Mouse (Mus musculus) layer of hippocampus, adult 2 months (tissue): ENCODE measurements at regions not wholly inside any gene's neighbourhood (a gene's known extent, or its start where the extent isn't known, plus 50 kb on each side); places are given as distances from the start of the nearest gene placed in this dataset.
"Not testable (repeated sequence)": the region's sequence is repeated elsewhere in the genome, so short reads cannot be mapped to it uniquely, and the experiment has no call there.

ENCODE experiments used
- DNase-seq, 2 experiments: peaks; one replicate each; pipeline ENCODE4 v3.0.0; 2022; ENCODE audit warnings: low spot score in 2 of 2
- H3K27ac ChIP-seq: fragments of 200-600 bp; 2 replicates; pipeline ENCODE4 v1.8.1; 2022
- H3K4me3 ChIP-seq: fragments of 200-600 bp; 2 replicates; pipeline ENCODE4 v1.8.1; 2022; ENCODE audit warnings: mild to moderate bottlenecking
- CTCF ChIP-seq: fragments of 200-600 bp; conservative IDR thresholded peaks from 2 replicates; pipeline ENCODE4 v1.8.1; 2022; ENCODE audit warnings: antibody characterized with exemption, mild to moderate bottlenecking, moderate library complexity

DNA sequence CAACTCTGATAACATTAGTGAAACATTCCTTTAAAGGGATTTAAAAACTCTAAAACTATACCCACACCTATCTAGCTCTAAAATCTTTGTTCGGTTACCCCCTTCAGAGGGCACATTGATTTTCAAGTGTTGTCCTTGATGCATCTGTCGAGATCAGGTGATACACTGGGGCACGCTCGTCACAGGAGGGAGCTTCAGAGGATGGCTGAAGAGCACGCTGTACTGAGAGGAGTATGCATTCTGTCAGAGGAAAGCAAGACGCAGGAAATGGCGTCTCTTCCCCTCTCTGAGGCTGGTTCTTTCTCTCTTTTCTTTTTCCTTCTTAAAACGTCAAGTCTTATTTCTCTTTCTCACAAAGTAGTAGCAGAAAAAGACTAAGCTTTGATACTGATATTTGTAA is 179.3 kb downstream of the Faxc start:
- no peak for TF ChIP-seq CTCF
- no peak for DNase-seq
- no peak overlapping the region for H3K4me3 ChIP-seq
- no peak overlapping the region for H3K27ac ChIP-seq

DNA sequence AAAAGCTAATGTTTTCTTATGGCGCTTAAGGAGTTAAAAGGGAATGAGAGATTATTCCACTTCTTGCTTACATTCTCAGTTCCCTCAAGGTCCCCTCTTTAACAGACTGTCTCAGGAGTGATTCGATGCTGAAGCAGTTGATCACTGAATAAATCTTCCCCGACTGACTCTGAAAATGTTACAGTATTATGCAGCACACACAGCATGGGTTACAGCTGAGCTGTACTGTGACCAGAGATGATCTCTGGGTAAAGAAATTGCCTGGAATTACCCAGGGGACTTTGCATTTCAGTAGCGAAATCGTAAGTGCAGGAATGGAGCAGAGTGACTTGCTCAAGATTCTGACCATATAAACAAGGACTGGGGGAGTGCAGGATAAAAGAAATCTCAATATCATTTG is 181.1 kb downstream of the Faxc start:
- DNase-seq, result no peak
- TF ChIP-seq CTCF, result no peak
- Histone ChIP-seq H3K4me3 (no peak overlapping the region), H3K27ac (no peak overlapping the region)

DNA sequence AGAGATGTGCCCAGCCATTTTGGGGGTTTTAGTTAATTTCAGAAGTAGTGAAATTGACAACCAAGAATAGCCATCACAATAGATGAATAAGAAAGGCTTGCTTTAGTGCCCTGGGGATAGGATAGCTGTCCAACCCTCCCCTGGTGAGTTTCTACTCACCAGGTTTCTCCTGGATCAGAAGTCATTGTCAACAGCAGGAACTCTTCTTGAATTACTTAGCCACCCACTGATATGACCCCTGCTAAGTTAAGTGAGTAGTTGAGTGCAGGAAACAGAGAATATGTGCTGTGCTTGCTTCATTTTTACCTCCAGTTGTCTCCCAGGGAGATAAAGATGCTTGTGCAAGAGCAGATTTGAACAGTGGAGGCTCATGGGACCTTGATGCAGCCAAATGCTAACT is 183.3 kb downstream of the Faxc start:
- H3K27ac ChIP-seq, result no peak overlapping the region
- no peak for TF ChIP-seq CTCF
- no peak overlapping the region for H3K4me3 ChIP-seq

DNA sequence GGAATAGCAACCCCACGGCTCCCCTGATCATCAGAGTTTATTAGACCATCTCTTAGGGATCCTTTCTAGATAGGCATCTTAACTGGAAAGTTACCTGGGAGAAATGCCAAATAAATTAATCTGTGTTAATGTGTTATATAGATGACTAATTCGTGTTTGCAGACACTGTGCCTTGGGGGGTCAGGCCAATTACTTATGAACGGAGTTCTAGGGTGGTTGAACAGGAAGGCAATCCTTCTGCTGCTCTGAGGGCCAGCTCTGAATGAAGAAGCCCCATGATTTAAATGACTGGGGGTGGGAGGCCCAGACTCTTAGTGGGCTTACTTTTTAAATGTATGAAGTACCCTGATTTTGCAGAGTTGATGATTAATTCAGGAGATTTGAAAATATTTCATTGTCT is 188.7 kb downstream of the Faxc start:
- H3K4me3 ChIP-seq, result no peak overlapping the region
- no peak for DNase-seq
- H3K27ac ChIP-seq, result no peak overlapping the region
- TF ChIP-seq CTCF, result no peak

More for the DNA sequence above, 183.3 kb downstream of the Faxc start:
- DNase-seq, result no peak

DNA sequence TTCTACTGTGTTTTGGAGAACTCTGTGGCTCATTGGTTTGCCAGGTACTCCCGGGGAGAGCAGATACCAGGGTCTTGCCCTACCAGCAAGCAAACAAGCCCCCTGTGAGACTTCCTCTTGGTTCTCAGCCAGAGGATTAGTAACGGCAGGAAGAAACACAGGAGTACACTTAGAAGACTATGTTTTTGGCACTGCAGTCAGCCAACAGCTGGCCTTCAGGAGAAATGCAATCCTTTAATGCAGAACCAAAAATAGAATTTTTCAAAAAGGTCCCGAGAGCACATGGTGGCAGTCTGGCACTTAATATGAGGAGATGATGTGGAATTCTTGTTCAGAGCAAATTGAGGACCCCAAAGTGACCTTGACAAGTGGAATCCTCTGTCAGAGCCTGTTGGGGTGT is 189.8 kb downstream of the Faxc start:
- no peak for TF ChIP-seq CTCF
- no peak for DNase-seq
- no peak overlapping the region for H3K27ac ChIP-seq
- no peak overlapping the region for H3K4me3 ChIP-seq

DNA sequence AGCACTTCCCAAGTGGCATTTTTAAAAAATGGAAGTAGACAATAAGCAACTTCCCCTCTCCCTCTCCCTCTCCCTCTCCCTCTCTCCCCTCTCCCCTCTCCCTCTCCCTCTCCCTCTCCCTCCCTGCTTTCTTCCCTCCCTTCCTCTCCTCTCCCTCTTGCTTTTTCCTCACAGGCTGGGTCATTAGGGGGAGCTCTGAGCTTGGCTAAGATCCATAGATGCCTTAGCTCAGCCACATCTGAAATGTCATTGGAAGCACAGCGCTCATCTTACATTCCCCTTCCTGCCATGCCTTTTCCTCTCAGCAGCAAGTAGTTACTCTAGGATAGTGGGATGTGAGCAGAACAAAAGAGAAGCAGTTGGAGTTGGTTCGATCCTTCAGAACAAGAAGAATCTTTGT is 190.3 kb downstream of the Faxc start:
- Histone ChIP-seq H3K27ac (no peak overlapping the region), H3K4me3 (no peak overlapping the region)
- TF ChIP-seq CTCF, result no peak
- DNase-seq, result no peak

DNA sequence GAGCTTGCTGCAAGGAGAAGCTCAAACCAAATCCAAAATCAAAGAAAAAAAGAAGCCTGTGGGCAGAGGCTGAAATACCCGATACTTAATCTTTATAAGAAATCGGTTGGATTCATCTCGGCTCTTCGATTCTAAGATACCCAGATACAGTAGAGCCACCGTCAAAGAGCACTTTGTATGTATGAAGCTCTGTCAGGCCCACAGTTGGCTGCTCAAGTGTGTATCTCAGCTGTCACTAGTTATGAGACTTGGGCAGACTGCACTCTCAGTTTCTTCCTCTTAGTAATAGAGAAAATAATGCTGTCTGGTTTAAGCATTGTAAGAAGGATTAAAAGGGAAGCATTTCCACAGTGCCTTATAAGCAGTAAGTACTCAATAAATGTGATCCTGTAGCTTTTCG is 193.7 kb downstream of the Faxc start:
- Histone ChIP-seq H3K27ac (no peak overlapping the region), H3K4me3 (no peak overlapping the region)
- DNase-seq, result no peak
- TF ChIP-seq CTCF, result no peak

DNA sequence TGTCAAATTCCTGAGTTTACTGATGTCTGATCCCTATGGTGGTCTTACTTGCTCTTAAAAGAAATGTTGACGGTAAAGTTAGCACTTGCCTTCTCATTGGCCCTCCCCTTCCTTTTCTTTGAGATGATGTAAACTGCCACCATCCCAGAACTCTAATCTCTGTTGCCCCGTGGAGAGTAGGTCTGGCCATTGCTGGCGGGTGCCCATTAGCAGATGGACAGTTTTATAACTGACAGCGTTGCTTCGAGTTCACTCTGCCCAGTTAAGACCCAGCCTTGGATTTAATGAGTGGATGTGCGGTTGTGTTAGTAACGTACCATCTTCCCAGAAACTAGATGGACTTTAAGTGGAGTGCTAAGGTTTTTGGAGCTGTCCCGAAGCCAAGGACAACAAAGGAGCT is 199.4 kb downstream of the Faxc start:
- DNase-seq, result no peak
- H3K27ac ChIP-seq, result no peak overlapping the region
- TF ChIP-seq CTCF, result no peak
- H3K4me3 ChIP-seq, result no peak overlapping the region

DNA sequence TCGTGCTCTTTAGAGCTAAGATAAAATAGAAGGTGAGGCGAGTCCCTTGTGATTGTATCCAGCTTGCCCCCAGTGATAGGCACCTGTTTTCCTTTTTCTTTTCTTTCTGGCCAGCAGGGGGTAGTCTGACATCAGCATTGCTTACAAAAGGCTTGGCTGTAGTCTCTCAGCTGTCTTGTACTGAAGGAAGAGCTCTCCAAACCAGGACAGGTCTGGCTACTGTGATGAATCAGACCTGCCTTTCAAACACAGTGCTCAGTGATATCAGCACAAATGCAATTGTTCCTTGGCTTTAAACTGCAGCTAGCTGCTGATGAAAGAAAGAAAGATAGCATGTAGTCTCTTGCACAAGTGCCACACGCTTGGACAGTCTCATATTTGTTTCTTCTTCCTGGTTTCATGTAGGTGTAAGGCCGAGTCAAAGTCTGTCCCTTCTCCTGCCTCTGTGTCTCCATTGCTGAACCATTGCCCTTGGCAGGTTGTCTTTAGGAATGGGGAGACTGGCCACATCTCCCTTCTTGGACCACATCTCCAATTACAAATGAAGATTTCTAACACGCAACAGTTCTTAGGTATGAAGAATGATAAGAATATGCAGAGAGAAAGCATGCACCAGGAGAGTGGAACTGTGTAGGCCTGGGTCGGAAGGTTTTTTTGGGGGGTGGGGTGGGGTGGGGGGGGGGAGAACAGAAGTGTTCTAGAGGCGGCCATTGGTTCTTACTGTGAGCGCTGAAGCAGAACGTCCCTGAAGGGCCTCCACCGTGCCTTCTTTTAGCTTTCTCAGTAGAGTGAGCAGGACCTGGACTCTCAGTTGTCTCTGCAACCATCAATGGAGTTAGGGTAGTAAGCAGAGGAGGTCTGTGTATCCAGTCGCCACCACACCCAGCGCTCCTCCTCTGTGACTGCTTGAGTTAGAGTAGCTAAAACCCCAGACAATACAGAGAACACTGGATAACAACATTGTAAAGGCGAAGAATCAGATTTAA is 200.9 kb downstream of the Faxc start:
- TF ChIP-seq CTCF, result peak; percentile 90
- no peak overlapping the region for H3K27ac ChIP-seq
- H3K4me3 ChIP-seq, result no peak overlapping the region
- peak; percentile 47 to 70 for DNase-seq

DNA sequence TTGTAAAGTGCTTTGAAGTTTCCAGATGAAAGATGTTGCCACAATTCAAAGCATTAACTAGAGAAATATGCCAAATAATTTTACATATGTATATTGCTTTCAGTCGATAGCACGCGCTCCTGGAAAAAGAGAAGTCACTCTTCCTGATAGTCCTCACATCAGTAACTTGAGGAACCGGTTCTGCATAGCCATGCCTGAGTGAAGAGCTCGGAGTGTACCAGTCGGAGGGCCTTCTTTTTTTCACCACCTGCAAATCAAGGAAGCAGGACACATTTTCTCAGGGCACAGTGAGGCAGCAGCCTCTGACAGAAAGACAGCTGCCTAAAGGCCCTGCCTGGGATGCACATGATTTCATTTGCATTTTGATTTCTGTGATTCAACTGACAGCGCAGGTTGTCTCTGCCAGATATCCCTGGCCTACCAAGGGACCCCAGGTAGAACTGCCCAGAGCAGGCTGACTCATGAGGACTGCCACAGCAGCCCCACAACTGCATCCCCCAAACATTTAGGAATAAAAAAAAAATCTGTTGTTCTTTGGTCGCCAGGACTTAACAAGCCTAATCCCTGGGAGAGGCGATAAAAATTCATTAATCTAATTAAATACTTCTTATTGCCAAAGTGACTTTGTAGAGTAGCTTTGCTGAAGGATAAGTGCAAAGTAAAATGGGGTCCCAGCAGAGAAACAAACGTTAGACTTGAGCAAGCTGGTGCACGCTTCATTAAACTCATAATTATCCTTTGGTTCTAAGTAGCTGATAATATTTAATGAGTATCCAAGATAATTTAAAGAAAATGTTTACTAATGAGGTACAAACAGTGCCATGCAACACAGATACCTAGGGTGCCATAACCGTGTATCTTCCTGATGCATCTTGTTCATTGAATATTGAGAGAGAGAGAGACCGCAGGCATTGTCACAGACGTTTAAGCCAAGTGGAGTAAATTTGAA is 202.7 kb downstream of the Faxc start:
- H3K4me3 ChIP-seq, result no peak overlapping the region
- H3K27ac ChIP-seq, result no peak overlapping the region
- DNase-seq, result no peak
- no peak for TF ChIP-seq CTCF

DNA sequence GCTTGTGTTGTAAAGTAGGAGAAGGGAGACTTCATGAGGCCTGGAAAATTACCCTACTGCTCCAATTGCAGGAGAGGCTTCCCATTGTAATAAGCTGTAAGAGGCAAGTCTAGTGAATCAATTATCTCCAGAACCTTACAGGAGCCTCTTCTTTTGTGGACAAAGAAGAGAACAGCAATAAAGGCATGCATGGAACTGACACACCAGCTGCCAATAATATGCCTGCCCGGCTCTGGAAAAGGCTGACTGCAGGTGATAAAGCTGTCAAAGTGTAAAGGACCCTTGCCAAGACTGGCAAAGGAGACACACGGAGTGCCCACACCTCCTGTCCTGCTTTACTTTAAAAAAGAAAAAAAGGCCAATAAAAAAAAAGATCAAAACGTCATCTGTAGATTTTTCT is 209.0 kb downstream of the Faxc start:
- H3K4me3 ChIP-seq, result no peak overlapping the region

DNA sequence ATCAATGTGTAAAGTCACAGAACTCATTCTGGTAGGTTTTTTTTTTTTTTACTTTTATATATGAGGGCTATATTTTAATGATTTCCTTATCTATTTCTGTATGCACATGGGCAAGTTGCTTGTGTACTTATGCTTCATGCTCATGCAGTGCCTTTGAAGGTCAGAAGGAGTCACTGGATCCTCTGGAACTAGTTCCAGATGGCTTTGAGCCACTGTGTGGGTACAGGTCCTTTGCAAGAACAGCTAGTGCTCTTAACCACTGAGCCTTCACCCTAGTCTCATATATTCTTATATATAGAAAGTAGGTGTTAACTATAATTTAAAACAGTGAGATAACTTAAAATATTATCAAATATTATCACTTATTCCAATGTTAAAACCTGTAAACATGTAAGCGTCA is 212.4 kb downstream of the Faxc start:
- no peak for TF ChIP-seq CTCF
- no peak for DNase-seq
- Histone ChIP-seq H3K27ac (no peak overlapping the region), H3K4me3 (no peak overlapping the region)

More for the DNA sequence above, 209.0 kb downstream of the Faxc start:
- no peak overlapping the region for H3K27ac ChIP-seq
- DNase-seq, result no peak
- TF ChIP-seq CTCF, result no peak

DNA sequence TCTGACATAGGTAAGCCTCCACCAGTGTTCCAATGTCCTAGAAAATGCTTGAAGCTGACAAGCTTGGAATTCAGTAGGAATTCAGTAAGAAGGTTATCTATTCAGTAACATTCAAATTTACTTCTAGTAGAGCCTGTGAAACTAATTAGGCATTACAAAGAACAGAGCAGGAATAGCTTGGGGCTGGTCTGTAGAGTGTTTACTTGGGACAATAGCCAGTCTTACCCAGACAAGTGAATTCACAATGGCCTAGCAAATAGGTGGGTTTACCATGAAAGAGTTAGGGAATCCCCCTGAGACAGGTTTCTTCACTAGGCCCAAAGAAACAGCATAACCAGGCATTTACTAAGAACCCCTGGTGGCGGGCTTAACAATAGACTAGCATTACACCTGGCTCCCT is 212.5 kb upstream of the Fbxl4 start:
- not testable (repeated sequence) for DNase-seq, H3K27ac ChIP-seq, H3K4me3 ChIP-seq
